Mouse (Mus musculus) liver, embryonic 14.5 days (tissue): ENCODE measurements around the gene Tekt4. TPM values are rescaled to one million over a fixed set of nuclear protein-coding genes. Genes with fewer than 3 reads are reported as not detected.

ENCODE experiments used
- ATAC-seq: fragments of 200-750 bp; cut with Nextera tagmentation; 2 replicates; pipeline ENCODE4 v1.8.0; 2017; ENCODE audit warnings: moderate number of reproducible peaks, mild to moderate bottlenecking, moderate library complexity; ENCODE audit not compliant: insufficient read depth
- DNase-seq, 3 experiments: peaks; one replicate each; pipeline ENCODE4 v3.0.0-alpha.2; 2012 to 2013; ENCODE audit warnings: low read depth in 3 of 3, low spot score in 3 of 3
- H3K27ac ChIP-seq: fragments of 300-500 bp; sonication (generic); 2 replicates; pipeline ENCODE4 v1.5.1; 2014; ENCODE audit warnings: moderate library complexity, mild to moderate bottlenecking, control low read depth, inconsistent platforms
- H3K27me3 ChIP-seq: fragments of 300-500 bp; sonication (generic); 2 replicates; pipeline ENCODE4 v1.6.1; 2014; ENCODE audit warnings: mild to moderate bottlenecking, low read length, moderate library complexity; ENCODE audit not compliant: control insufficient read depth, insufficient read depth
- H3K36me3 ChIP-seq: fragments of 300-500 bp; sonication (generic); replicated peaks from 2 replicates; pipeline ENCODE4 v1.6.1; 2014; ENCODE audit warnings: low read depth; ENCODE audit not compliant: control insufficient read depth, insufficient read depth
- H3K4me1 ChIP-seq, 2 experiments: fragments of 200-500 bp in 1 of 2; fragments of 300-500 bp in 1 of 2; sonication (generic) in 1 of 2; replicated peaks; 2 replicates each; pipeline ENCODE4 v1.6.1; 2012 to 2014; ENCODE audit warnings: antibody characterized with exemption in 1 of 2, inconsistent platforms in 1 of 2, low read length in 1 of 2; ENCODE audit not compliant: control insufficient read depth in 2 of 2, insufficient read depth in 2 of 2
- H3K4me2 ChIP-seq: fragments of 300-500 bp; sonication (generic); 2 replicates; pipeline ENCODE4 v1.6.1; 2014; ENCODE audit warnings: low read depth, mild to moderate bottlenecking, control low read depth, moderate library complexity
- H3K4me3 ChIP-seq, 2 experiments: fragments of 200-500 bp in 1 of 2; fragments of 300-500 bp in 1 of 2; sonication (generic) in 1 of 2; 2 replicates each; pipeline ENCODE4 v1.5.1; 2012 to 2014; ENCODE audit warnings: low read depth in 2 of 2, low read length in 2 of 2, mild to moderate bottlenecking in 2 of 2, control low read depth in 1 of 2, inconsistent platforms in 1 of 2, moderate library complexity in 1 of 2; ENCODE audit not compliant: insufficient read depth in 1 of 2
- H3K9ac ChIP-seq: fragments of 300-500 bp; sonication (generic); replicated peaks from 2 replicates; pipeline ENCODE4 v1.6.1; 2014; ENCODE audit warnings: mild to moderate bottlenecking, control low read depth, moderate library complexity
- H3K9me3 ChIP-seq: fragments of 300-500 bp; sonication (generic); 2 replicates; pipeline ENCODE4 v1.6.1; 2016; ENCODE audit warnings: low read length, mixed read lengths; ENCODE audit not compliant: control insufficient read depth
- CTCF ChIP-seq: IDR thresholded peaks from 2 replicates; pipeline ENCODE4 v1.5.1; 2016; ENCODE audit warnings: antibody characterized with exemption, low read depth, control low read depth
- EP300 ChIP-seq: IDR thresholded peaks from 2 replicates; pipeline ENCODE4 v1.6.1; 2016; ENCODE audit warnings: antibody characterized with exemption, low read depth
- WGBS: fragments of 180-500 bp; shearing (Covaris S2); extraction: QIAGEN DNeasy Blood & Tissue Kit; methylation state at CpG from one replicate; pipeline ENCODE4 v1.1.7; 2014; ENCODE audit not compliant: insufficient replicate concordance; 5-methylcytosine and 5-hydroxymethylcytosine counted together
- polyA plus RNA-seq, 2 experiments: library from polyadenylated mRNA; depleted of rRNA in 1 of 2; stranded (reverse) in 1 of 2; unstranded in 1 of 2; fragments of >200 nt; fragmentation: Nextera tagmentation in 1 of 2; extraction: Ambion mirVana in 1 of 2; gene quantifications; 2 replicates each; pipeline versions ENCODE4 v1.2.1 to v1.2.3; 2012 to 2014

Gene Tekt4
- polyA plus RNA-seq, 2 experiments: 0.07 TPM; not detected in 1

GRCm38 (mm10) chr17:25464091-25464490 is 9.7 kb downstream of the Tekt4 start:
- H3K27ac ChIP-seq: no peak overlapping the region
- H3K9ac ChIP-seq: no peak overlapping the region
- H3K9me3 ChIP-seq: no peaks in the 10 kb centered on the region
- no peak for TF ChIP-seq EP300
- TF ChIP-seq CTCF: no peak
- H3K4me1 ChIP-seq: no peaks in the 10 kb centered on the region
- 44% methylated on average over 4 of the region's 4 CpGs for WGBS
- ATAC-seq (no peak), DNase-seq (no peak)
- no peaks in the 10 kb centered on the region for H3K36me3 ChIP-seq
- no peak overlapping the region for H3K4me2 ChIP-seq
- no peaks in the 10 kb centered on the region for H3K27me3 ChIP-seq
- H3K4me3 ChIP-seq: no peak overlapping the region

- DNase-seq: no peak
- Histone ChIP-seq H3K4me1 (no peaks in the 10 kb centered on the region), H3K27me3 (no peaks in the 10 kb centered on the region), H3K36me3 (no peaks in the 10 kb centered on the region), H3K27ac (no peak overlapping the region), H3K4me3 (no peak overlapping the region), H3K4me2 (no peak overlapping the region), H3K9ac (no peak overlapping the region), H3K9me3 (no peaks in the 10 kb centered on the region)
- no peak for TF ChIP-seq EP300
- TF ChIP-seq CTCF: no peak
- WGBS: 56% methylated on average over 2 of the region's 2 CpGs
- ATAC-seq: no peak
These were observed 11.8 kb downstream of the Tekt4 start for GRCm38 (mm10) chr17:25466257-25466656.

GRCm38 (mm10) chr17:25467781-25468180 is 13.4 kb downstream of the Tekt4 start:
- no peak overlapping the region for H3K9ac ChIP-seq
- 37% methylated on average over 6 of the region's 6 CpGs for WGBS

DNA sequence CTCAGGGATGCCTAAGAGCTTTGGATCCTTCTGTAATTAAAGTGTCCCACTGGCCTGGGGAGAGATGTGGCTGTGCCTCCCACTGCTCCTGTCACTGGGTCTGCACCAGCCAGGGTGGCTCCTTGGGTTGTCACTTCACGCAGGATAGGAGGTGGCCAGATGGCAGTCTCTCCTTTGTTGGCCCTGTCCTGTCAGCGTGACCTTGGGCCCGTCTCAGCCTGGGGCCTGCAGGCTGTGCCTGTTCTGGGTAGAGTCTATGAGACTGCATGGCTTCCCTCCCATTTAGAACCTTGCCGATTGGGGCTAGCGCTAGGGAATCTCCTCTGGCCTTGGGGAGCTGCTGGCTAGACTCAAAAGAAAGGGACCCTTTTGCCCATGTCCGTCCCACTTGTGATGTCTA is 13.9 kb downstream of the Tekt4 start:
- TF ChIP-seq EP300 (no peak), CTCF (no peak)
- H3K36me3 ChIP-seq: no peaks in the 10 kb centered on the region
- H3K4me3 ChIP-seq: no peak overlapping the region
- no peaks in the 10 kb centered on the region for H3K9me3 ChIP-seq
- WGBS: 56% methylated on average over 6 of the region's 6 CpGs
- no peaks in the 10 kb centered on the region for H3K27me3 ChIP-seq
- no peak overlapping the region for H3K27ac ChIP-seq
- no peak for ATAC-seq
- DNase-seq: no peak
- no peak overlapping the region for H3K4me2 ChIP-seq
- H3K4me1 ChIP-seq: no peaks in the 10 kb centered on the region
- H3K9ac ChIP-seq: no peak overlapping the region

More at GRCm38 (mm10) chr17:25467781-25468180, 13.4 kb downstream of the Tekt4 start:
- H3K36me3 ChIP-seq: no peaks in the 10 kb centered on the region
- DNase-seq (no peak), ATAC-seq (no peak)
- no peak overlapping the region for H3K4me3 ChIP-seq
- no peaks in the 10 kb centered on the region for H3K4me1 ChIP-seq
- no peak overlapping the region for H3K27ac ChIP-seq
- no peak overlapping the region for H3K4me2 ChIP-seq
- no peaks in the 10 kb centered on the region for H3K9me3 ChIP-seq
- TF ChIP-seq EP300 (no peak), CTCF (no peak)
- no peaks in the 10 kb centered on the region for H3K27me3 ChIP-seq

- DNase-seq: peak in 1 of 3 experiments; percentile 11
- peak; percentile 64 for TF ChIP-seq CTCF
- TF ChIP-seq EP300: no peak
- Histone ChIP-seq H3K27ac (no peak overlapping the region), H3K9me3 (no peaks in the 10 kb centered on the region), H3K9ac (no peak overlapping the region), H3K4me1 (no peaks in the 10 kb centered on the region), H3K4me3 (no peak overlapping the region), H3K27me3 (no peaks in the 10 kb centered on the region), H3K36me3 (no peaks in the 10 kb centered on the region), H3K4me2 (no peak overlapping the region)
- no peak for ATAC-seq
- 23% methylated on average over 7 of the region's 8 CpGs for WGBS
These were observed 15.4 kb downstream of the Tekt4 start for GRCm38 (mm10) chr17:25469798-25470197.
